Mouse (Mus musculus) CH12.LX (cell line): ENCODE results near the gene 1700028K03Rik. TPM values are rescaled to one million over a fixed set of nuclear protein-coding genes. Genes with fewer than 3 reads are reported as not detected.

Experiments
- DNase-seq: peaks from one replicate; pipeline ENCODE4 v3.0.0-alpha.2; 2013; ENCODE audit errors: extremely low read depth
- H3K27ac ChIP-seq: 2 replicates; pipeline ENCODE4 v1.5.1; 2012; ENCODE audit warnings: low read depth, mild to moderate bottlenecking, control low read depth, moderate library complexity; ENCODE audit not compliant: insufficient read depth
- H3K27me3 ChIP-seq: replicated peaks from 2 replicates; pipeline ENCODE3; 2012; ENCODE audit warnings: inconsistent platforms
- H3K36me3 ChIP-seq, 2 experiments: replicated peaks in 1 of 2; 2 replicates each; pipeline versions ENCODE3 to v1.6.1; 2012; ENCODE audit warnings: inconsistent platforms in 1 of 2, low read length in 1 of 2, mild to moderate bottlenecking in 1 of 2, mixed read lengths in 1 of 2, moderate library complexity in 1 of 2; ENCODE audit not compliant: control insufficient read depth in 1 of 2, insufficient read depth in 1 of 2
- H3K4me1 ChIP-seq, 2 experiments: 2 replicates each; pipeline ENCODE4 v1.6.1; 2012; ENCODE audit warnings: inconsistent platforms in 1 of 2, moderate library complexity in 1 of 2; ENCODE audit not compliant: insufficient read depth in 2 of 2, control insufficient read depth in 1 of 2
- H3K4me2 ChIP-seq: 2 replicates; pipeline ENCODE4 v1.6.1; 2012; ENCODE audit warnings: low read depth, mild to moderate bottlenecking, control low read depth; ENCODE audit not compliant: poor library complexity, insufficient read depth, severe bottlenecking
- H3K4me3 ChIP-seq, 3 experiments: fragments of 150-350 bp in 1 of 3; sonication (generic) in 1 of 3; replicated peaks in 1 of 3; 2 replicates each; pipeline versions ENCODE3 to v1.5.1; 2011 to 2012; ENCODE audit warnings: low read depth in 2 of 3, low read length in 2 of 3, mild to moderate bottlenecking in 2 of 3, moderate library complexity in 2 of 3, control low read depth in 1 of 3, improper control_type of control experiment in 1 of 3, inconsistent platforms in 1 of 3, mixed read lengths in 1 of 3; ENCODE audit not compliant: poor library complexity in 1 of 3
- H3K79me2 ChIP-seq: replicated peaks from 2 replicates; pipeline ENCODE4 v1.6.1; 2012; ENCODE audit warnings: mild to moderate bottlenecking, moderate library complexity; ENCODE audit not compliant: control insufficient read depth, poor library complexity, insufficient read depth, severe bottlenecking; ENCODE audit errors: extremely low read depth
- H3K9ac ChIP-seq: 2 replicates; pipeline ENCODE4 v1.6.1; 2012; ENCODE audit warnings: low read depth, mild to moderate bottlenecking, control low read depth, moderate library complexity; ENCODE audit not compliant: insufficient read depth
- H3K9me3 ChIP-seq: replicated peaks from 2 replicates; pipeline ENCODE3; 2012; ENCODE audit warnings: low read length, inconsistent platforms, mixed read lengths
- BHLHE40 ChIP-seq: IDR thresholded peaks from 2 replicates; pipeline ENCODE4 v1.6.1; 2011; ENCODE audit warnings: mild to moderate bottlenecking, low read depth, low read length, improper control_type of control experiment
- CHD1 ChIP-seq: IDR thresholded peaks from 2 replicates; pipeline ENCODE4 v1.6.1; 2012; ENCODE audit warnings: low read depth, low read length, improper control_type of control experiment, inconsistent platforms
- E2F4 ChIP-seq: IDR thresholded peaks from 2 replicates; pipeline ENCODE4 v1.6.1; 2011; ENCODE audit warnings: low read depth, low read length, improper control_type of control experiment; ENCODE audit not compliant: insufficient replicate concordance
- EP300 ChIP-seq: IDR thresholded peaks from 2 replicates; pipeline ENCODE4 v1.6.1; 2011; ENCODE audit warnings: low read length, improper control_type of control experiment
- GABPA ChIP-seq: IDR thresholded peaks from 2 replicates; pipeline ENCODE4 v1.6.1; 2012; ENCODE audit warnings: low read depth, low read length, improper control_type of control experiment, inconsistent platforms; ENCODE audit not compliant: insufficient replicate concordance
- IRF4 ChIP-seq: IDR thresholded peaks from 2 replicates; pipeline ENCODE4 v1.6.1; 2014; ENCODE audit warnings: low read depth, mild to moderate bottlenecking, inconsistent platforms, low read length, improper control_type of control experiment
- JUND ChIP-seq: conservative IDR thresholded peaks from 2 replicates; pipeline ENCODE4 v1.6.1; 2011; ENCODE audit warnings: low read depth, low read length, improper control_type of control experiment
- MAFK ChIP-seq: IDR thresholded peaks from 2 replicates; pipeline ENCODE4 v1.6.1; 2011; ENCODE audit warnings: low read length, improper control_type of control experiment; ENCODE audit not compliant: insufficient replicate concordance
- MAZ ChIP-seq: IDR thresholded peaks from 2 replicates; pipeline ENCODE4 v1.6.1; 2012; ENCODE audit warnings: low read depth, mild to moderate bottlenecking, inconsistent platforms, low read length, improper control_type of control experiment, moderate library complexity
- MEF2A ChIP-seq: IDR thresholded peaks from 2 replicates; pipeline ENCODE4 v1.6.1; 2014; ENCODE audit warnings: low read depth, mild to moderate bottlenecking, inconsistent platforms, low read length, improper control_type of control experiment, borderline replicate concordance
- MXI1 ChIP-seq: IDR thresholded peaks from 2 replicates; pipeline ENCODE4 v1.6.1; 2011; ENCODE audit warnings: mild to moderate bottlenecking, low read depth, low read length, improper control_type of control experiment
- PAX5 ChIP-seq: IDR thresholded peaks from 2 replicates; pipeline ENCODE4 v1.6.1; 2012; ENCODE audit warnings: low read length, inconsistent platforms, mixed read lengths
- POLR2AphosphoS2 ChIP-seq: IDR thresholded peaks from 2 replicates; pipeline ENCODE4 v1.6.1; 2011; ENCODE audit warnings: low read depth, low read length, improper control_type of control experiment
- RAD21 ChIP-seq: IDR thresholded peaks from 2 replicates; pipeline ENCODE4 v1.6.1; 2011; ENCODE audit warnings: low read depth, mild to moderate bottlenecking, low read length, improper control_type of control experiment, moderate library complexity
- RCOR1 ChIP-seq: conservative IDR thresholded peaks from 2 replicates; pipeline ENCODE4 v1.6.1; 2012; ENCODE audit warnings: low read depth, mild to moderate bottlenecking, inconsistent platforms, low read length, improper control_type of control experiment
- SMC3 ChIP-seq: IDR thresholded peaks from 2 replicates; pipeline ENCODE4 v1.6.1; 2011; ENCODE audit warnings: low read depth, low read length, improper control_type of control experiment
- USF1 ChIP-seq: IDR thresholded peaks from 2 replicates; pipeline ENCODE4 v1.6.1; 2014; ENCODE audit warnings: low read depth, mild to moderate bottlenecking, inconsistent platforms, low read length, improper control_type of control experiment
- USF2 ChIP-seq: conservative IDR thresholded peaks from 2 replicates; pipeline ENCODE4 v1.6.1; 2011; ENCODE audit warnings: low read depth, low read length, improper control_type of control experiment
- ZKSCAN1 ChIP-seq: IDR thresholded peaks from 2 replicates; pipeline ENCODE4 v1.6.1; 2012; ENCODE audit warnings: low read depth, inconsistent platforms, low read length, improper control_type of control experiment, borderline replicate concordance
- ZMIZ1 ChIP-seq: IDR thresholded peaks from 2 replicates; pipeline ENCODE4 v1.6.1; 2012; ENCODE audit warnings: low read depth, mild to moderate bottlenecking, inconsistent platforms, low read length, improper control_type of control experiment
- dilution Hi-C: fragments of 300-500 bp; cut with MboI; formaldehyde crosslinking; loops from 2 replicates; pipeline ENCODE4 v1.14.3; 2020; ENCODE audit warnings: low sequenced_read_pairs; ENCODE audit not compliant: extremely low pct_unique_long_range_greater_than_20kb, extremely low pct_ligation_motif_present
- in situ Hi-C: fragments of 300-500 bp; cut with MboI; formaldehyde crosslinking; loops from 3 replicates; pipeline ENCODE4 v1.14.3; 2019; ENCODE audit warnings: low sequenced_read_pairs, low pct_ligation_motif_present, low pct_unique_long_range_greater_than_20kb, mixed read lengths
- polyA plus RNA-seq: library from polyadenylated mRNA; unstranded; fragments of >175 nt; gene quantifications from 2 replicates; pipeline ENCODE4 v1.2.1, GENCODE M21; 2012; ENCODE audit warnings: low read depth; ENCODE audit not compliant: insufficient read length
- total RNA-seq, 2 experiments: library from RNA; depleted of rRNA; stranded (reverse); fragments of 300-350 nt in 1 of 2; fragments of >200 nt in 1 of 2; gene quantifications; 2 replicates each; pipeline ENCODE4 v1.2.3; 2012 to 2014

Gene 1700028K03Rik
- total and polyA plus RNA-seq, 3 experiments: not detected

DNA sequence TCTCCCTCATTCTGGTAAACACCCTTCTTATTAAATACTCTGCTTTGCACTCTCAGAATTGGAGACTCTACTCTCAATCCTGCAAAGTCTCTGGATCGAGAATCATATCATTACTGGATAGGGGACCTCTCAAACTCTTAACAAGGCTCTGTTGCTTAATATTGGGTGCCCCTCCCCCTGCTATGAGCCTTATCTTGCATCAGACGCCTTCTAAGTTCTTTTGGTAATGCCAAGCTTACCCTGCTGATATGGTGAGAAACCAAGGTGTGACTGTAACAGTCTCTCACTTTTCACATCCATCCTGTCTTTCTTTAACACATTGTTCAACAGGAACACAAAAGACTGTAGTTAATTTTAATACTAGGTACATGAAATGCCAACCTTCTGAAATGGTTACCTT lies 919 bp upstream of the 1700028K03Rik start:
- Histone ChIP-seq H3K9me3 (no peaks in the 10 kb centered on the region), H3K27me3 (no peaks in the 10 kb centered on the region), H3K4me2 (no peak overlapping the region), H3K27ac (no peak overlapping the region), H3K4me1 (peaks cover 0 to 22% of the 10 kb centered on the region in 2 experiments; a peak in 2 of 4 replicates), H3K79me2 (no peaks in the 10 kb centered on the region), H3K4me3 (no peak overlapping the region), H3K36me3 (no peaks in the 10 kb centered on the region), H3K9ac (no peak overlapping the region)
- no peak for DNase-seq
- TF ChIP-seq MXI1: no peak
- TF ChIP-seq USF2: no peak
- TF ChIP-seq USF1: no peak
- no peak for TF ChIP-seq CHD1
- TF ChIP-seq ZMIZ1: no peak
- TF ChIP-seq ZKSCAN1: no peak
- TF ChIP-seq BHLHE40: no peak
- no peak for TF ChIP-seq RAD21
- no peak for TF ChIP-seq GABPA
- no peak for TF ChIP-seq MEF2A
- TF ChIP-seq SMC3: no peak
- no peak for TF ChIP-seq PAX5
- TF ChIP-seq POLR2AphosphoS2: no peak
- no peak for TF ChIP-seq IRF4
- no peak for TF ChIP-seq MAFK
- no peak for TF ChIP-seq MAZ
- TF ChIP-seq EP300: no peak
- no peak for TF ChIP-seq E2F4
- dilution Hi-C loops: no loop called here
- in situ Hi-C loops: no loop called here

DNA sequence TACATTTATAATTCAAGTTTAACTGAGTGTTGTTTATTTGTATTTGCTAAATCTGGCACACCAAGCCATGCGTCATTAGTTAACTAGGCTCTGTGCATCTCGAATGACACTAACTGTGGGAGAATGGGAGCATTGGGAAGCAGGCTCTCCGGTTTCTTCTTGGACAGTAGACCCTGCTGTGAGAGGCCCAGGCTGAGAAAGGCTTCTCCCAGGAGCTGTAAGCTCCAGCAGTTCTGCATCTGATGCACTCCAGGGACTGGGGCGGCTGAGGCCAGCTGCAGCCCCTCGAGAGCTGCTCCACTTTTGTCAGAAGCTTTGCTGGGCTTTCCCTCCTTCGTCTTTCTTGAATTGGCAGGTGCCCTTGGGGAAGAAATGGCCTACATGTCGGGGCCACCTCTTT lies 7.2 kb downstream of the 1700028K03Rik start:
- Histone ChIP-seq H3K4me2 (no peak overlapping the region; the same call in 1 of the 2 replicates), H3K9ac (no peak overlapping the region), H3K9me3 (no peaks in the 10 kb centered on the region), H3K27me3 (no peaks in the 10 kb centered on the region), H3K4me1 (peaks cover 4 to 25% of the 10 kb centered on the region in 2 experiments; a peak in 3 of 4 replicates), H3K4me3 (no peak overlapping the region), H3K27ac (no peak overlapping the region), H3K36me3 (peaks cover 0 to under 1% of the 10 kb centered on the region in 2 experiments), H3K79me2 (no peaks in the 10 kb centered on the region)
- no peak for TF ChIP-seq PAX5
- no peak for TF ChIP-seq MXI1
- TF ChIP-seq USF1: no peak
- no peak for TF ChIP-seq RCOR1
- TF ChIP-seq JUND: no peak
- in situ Hi-C loops (no loop called here), dilution Hi-C loops (no loop called here)
- DNase-seq: peak; percentile 25
